Mouse (Mus musculus) CH12.LX (cell line): ENCODE data around the gene Smg5. TPM values are rescaled to one million over a fixed set of nuclear protein-coding genes. Genes with fewer than 3 reads are reported as not detected.

Experiments used
- DNase-seq: peaks from one replicate; pipeline ENCODE4 v3.0.0-alpha.2; 2013; ENCODE audit errors: extremely low read depth
- H3K27ac ChIP-seq: 2 replicates; pipeline ENCODE4 v1.5.1; 2012; ENCODE audit warnings: low read depth, mild to moderate bottlenecking, control low read depth, moderate library complexity; ENCODE audit not compliant: insufficient read depth
- H3K27me3 ChIP-seq: replicated peaks from 2 replicates; pipeline ENCODE3; 2012; ENCODE audit warnings: inconsistent platforms
- H3K36me3 ChIP-seq, 2 experiments: replicated peaks in 1 of 2; 2 replicates each; pipeline versions ENCODE3 to v1.6.1; 2012; ENCODE audit warnings: inconsistent platforms in 1 of 2, low read length in 1 of 2, mild to moderate bottlenecking in 1 of 2, mixed read lengths in 1 of 2, moderate library complexity in 1 of 2; ENCODE audit not compliant: control insufficient read depth in 1 of 2, insufficient read depth in 1 of 2
- H3K4me1 ChIP-seq, 2 experiments: 2 replicates each; pipeline ENCODE4 v1.6.1; 2012; ENCODE audit warnings: inconsistent platforms in 1 of 2, moderate library complexity in 1 of 2; ENCODE audit not compliant: insufficient read depth in 2 of 2, control insufficient read depth in 1 of 2
- H3K4me2 ChIP-seq: 2 replicates; pipeline ENCODE4 v1.6.1; 2012; ENCODE audit warnings: low read depth, mild to moderate bottlenecking, control low read depth; ENCODE audit not compliant: poor library complexity, insufficient read depth, severe bottlenecking
- H3K4me3 ChIP-seq, 3 experiments: fragments of 150-350 bp in 1 of 3; sonication (generic) in 1 of 3; replicated peaks in 1 of 3; 2 replicates each; pipeline versions ENCODE3 to v1.5.1; 2011 to 2012; ENCODE audit warnings: low read depth in 2 of 3, low read length in 2 of 3, mild to moderate bottlenecking in 2 of 3, moderate library complexity in 2 of 3, control low read depth in 1 of 3, improper control_type of control experiment in 1 of 3, inconsistent platforms in 1 of 3, mixed read lengths in 1 of 3; ENCODE audit not compliant: poor library complexity in 1 of 3
- H3K79me2 ChIP-seq: replicated peaks from 2 replicates; pipeline ENCODE4 v1.6.1; 2012; ENCODE audit warnings: mild to moderate bottlenecking, moderate library complexity; ENCODE audit not compliant: control insufficient read depth, poor library complexity, insufficient read depth, severe bottlenecking; ENCODE audit errors: extremely low read depth
- H3K9ac ChIP-seq: 2 replicates; pipeline ENCODE4 v1.6.1; 2012; ENCODE audit warnings: low read depth, mild to moderate bottlenecking, control low read depth, moderate library complexity; ENCODE audit not compliant: insufficient read depth
- H3K9me3 ChIP-seq: replicated peaks from 2 replicates; pipeline ENCODE3; 2012; ENCODE audit warnings: low read length, inconsistent platforms, mixed read lengths
- BHLHE40 ChIP-seq: IDR thresholded peaks from 2 replicates; pipeline ENCODE4 v1.6.1; 2011; ENCODE audit warnings: mild to moderate bottlenecking, low read depth, low read length, improper control_type of control experiment
- CHD1 ChIP-seq: IDR thresholded peaks from 2 replicates; pipeline ENCODE4 v1.6.1; 2012; ENCODE audit warnings: low read depth, low read length, improper control_type of control experiment, inconsistent platforms
- CHD2 ChIP-seq: IDR thresholded peaks from 2 replicates; pipeline ENCODE4 v1.6.1; 2011; ENCODE audit warnings: low read length, improper control_type of control experiment
- CTCF ChIP-seq, 2 experiments: IDR thresholded peaks in 1 of 2; conservative IDR thresholded peaks in 1 of 2; 2 replicates each; pipeline ENCODE4 v1.5.1; 2011 to 2012; ENCODE audit warnings: low read depth in 2 of 2, low read length in 2 of 2, improper control_type of control experiment in 1 of 2, inconsistent platforms in 1 of 2, mild to moderate bottlenecking in 1 of 2, moderate library complexity in 1 of 2
- E2F4 ChIP-seq: IDR thresholded peaks from 2 replicates; pipeline ENCODE4 v1.6.1; 2011; ENCODE audit warnings: low read depth, low read length, improper control_type of control experiment; ENCODE audit not compliant: insufficient replicate concordance
- ELF1 ChIP-seq: IDR thresholded peaks from 2 replicates; pipeline ENCODE4 v1.6.1; 2014; ENCODE audit warnings: low read depth, mild to moderate bottlenecking, inconsistent platforms, low read length, improper control_type of control experiment
- EP300 ChIP-seq: IDR thresholded peaks from 2 replicates; pipeline ENCODE4 v1.6.1; 2011; ENCODE audit warnings: low read length, improper control_type of control experiment
- ETS1 ChIP-seq: conservative IDR thresholded peaks from 2 replicates; pipeline ENCODE4 v1.6.1; 2012; ENCODE audit warnings: low read depth, mild to moderate bottlenecking, inconsistent platforms, low read length, improper control_type of control experiment, moderate library complexity
- GABPA ChIP-seq: IDR thresholded peaks from 2 replicates; pipeline ENCODE4 v1.6.1; 2012; ENCODE audit warnings: low read depth, low read length, improper control_type of control experiment, inconsistent platforms; ENCODE audit not compliant: insufficient replicate concordance
- HCFC1 ChIP-seq: IDR thresholded peaks from 2 replicates; pipeline ENCODE4 v1.6.1; 2012; ENCODE audit warnings: low read depth, mild to moderate bottlenecking, inconsistent platforms, low read length, improper control_type of control experiment
- IRF4 ChIP-seq: IDR thresholded peaks from 2 replicates; pipeline ENCODE4 v1.6.1; 2014; ENCODE audit warnings: low read depth, mild to moderate bottlenecking, inconsistent platforms, low read length, improper control_type of control experiment
- JUN ChIP-seq: IDR thresholded peaks from 2 replicates; pipeline ENCODE4 v1.6.1; 2011; ENCODE audit warnings: low read depth, mild to moderate bottlenecking, low read length, improper control_type of control experiment, moderate library complexity; ENCODE audit not compliant: insufficient read depth
- JUND ChIP-seq: conservative IDR thresholded peaks from 2 replicates; pipeline ENCODE4 v1.6.1; 2011; ENCODE audit warnings: low read depth, low read length, improper control_type of control experiment
- KAT2A ChIP-seq: IDR thresholded peaks from 2 replicates; pipeline ENCODE4 v1.6.1; 2012; ENCODE audit warnings: low read length, improper control_type of control experiment, inconsistent platforms; ENCODE audit not compliant: insufficient replicate concordance
- MAFK ChIP-seq: IDR thresholded peaks from 2 replicates; pipeline ENCODE4 v1.6.1; 2011; ENCODE audit warnings: low read length, improper control_type of control experiment; ENCODE audit not compliant: insufficient replicate concordance
- MAX ChIP-seq: IDR thresholded peaks from 2 replicates; pipeline ENCODE4 v1.6.1; 2011; ENCODE audit warnings: low read length, improper control_type of control experiment
- MAZ ChIP-seq: IDR thresholded peaks from 2 replicates; pipeline ENCODE4 v1.6.1; 2012; ENCODE audit warnings: low read depth, mild to moderate bottlenecking, inconsistent platforms, low read length, improper control_type of control experiment, moderate library complexity
- MEF2A ChIP-seq: IDR thresholded peaks from 2 replicates; pipeline ENCODE4 v1.6.1; 2014; ENCODE audit warnings: low read depth, mild to moderate bottlenecking, inconsistent platforms, low read length, improper control_type of control experiment, borderline replicate concordance
- MXI1 ChIP-seq: IDR thresholded peaks from 2 replicates; pipeline ENCODE4 v1.6.1; 2011; ENCODE audit warnings: mild to moderate bottlenecking, low read depth, low read length, improper control_type of control experiment
- MYC ChIP-seq: IDR thresholded peaks from 2 replicates; pipeline ENCODE4 v1.6.1; 2011; ENCODE audit warnings: low read depth, mild to moderate bottlenecking, improper control_type of control experiment, low read length
- NELFE ChIP-seq: IDR thresholded peaks from 2 replicates; pipeline ENCODE4 v1.6.1; 2011; ENCODE audit warnings: low read depth, low read length, improper control_type of control experiment
- NRF1 ChIP-seq: IDR thresholded peaks from 2 replicates; pipeline ENCODE4 v1.6.1; 2014; ENCODE audit warnings: low read depth, mild to moderate bottlenecking, inconsistent platforms, low read length, improper control_type of control experiment, moderate library complexity
- PAX5 ChIP-seq: IDR thresholded peaks from 2 replicates; pipeline ENCODE4 v1.6.1; 2012; ENCODE audit warnings: low read length, inconsistent platforms, mixed read lengths
- POLR2A ChIP-seq: IDR thresholded peaks from 2 replicates; pipeline ENCODE4 v1.6.1; 2011; ENCODE audit warnings: low read depth, mild to moderate bottlenecking, improper control_type of control experiment, low read length
- POLR2AphosphoS2 ChIP-seq: IDR thresholded peaks from 2 replicates; pipeline ENCODE4 v1.6.1; 2011; ENCODE audit warnings: low read depth, low read length, improper control_type of control experiment
- RAD21 ChIP-seq: IDR thresholded peaks from 2 replicates; pipeline ENCODE4 v1.6.1; 2011; ENCODE audit warnings: low read depth, mild to moderate bottlenecking, low read length, improper control_type of control experiment, moderate library complexity
- RCOR1 ChIP-seq: conservative IDR thresholded peaks from 2 replicates; pipeline ENCODE4 v1.6.1; 2012; ENCODE audit warnings: low read depth, mild to moderate bottlenecking, inconsistent platforms, low read length, improper control_type of control experiment
- SIN3A ChIP-seq: IDR thresholded peaks from 2 replicates; pipeline ENCODE4 v1.6.1; 2012; ENCODE audit warnings: low read length, improper control_type of control experiment, inconsistent platforms
- SMC3 ChIP-seq: IDR thresholded peaks from 2 replicates; pipeline ENCODE4 v1.6.1; 2011; ENCODE audit warnings: low read depth, low read length, improper control_type of control experiment
- TBP ChIP-seq: conservative IDR thresholded peaks from 2 replicates; pipeline ENCODE4 v1.6.1; 2011; ENCODE audit warnings: low read depth, low read length, improper control_type of control experiment
- TCF12 ChIP-seq: IDR thresholded peaks from 2 replicates; pipeline ENCODE4 v1.6.1; 2014; ENCODE audit warnings: low read depth, mild to moderate bottlenecking, inconsistent platforms, low read length, improper control_type of control experiment
- UBTF ChIP-seq: IDR thresholded peaks from 2 replicates; pipeline ENCODE4 v1.6.1; 2012; ENCODE audit warnings: low read depth, mild to moderate bottlenecking, inconsistent platforms, low read length, improper control_type of control experiment, moderate library complexity
- USF1 ChIP-seq: IDR thresholded peaks from 2 replicates; pipeline ENCODE4 v1.6.1; 2014; ENCODE audit warnings: low read depth, mild to moderate bottlenecking, inconsistent platforms, low read length, improper control_type of control experiment
- USF2 ChIP-seq: conservative IDR thresholded peaks from 2 replicates; pipeline ENCODE4 v1.6.1; 2011; ENCODE audit warnings: low read depth, low read length, improper control_type of control experiment
- ZC3H11A ChIP-seq: IDR thresholded peaks from 2 replicates; pipeline ENCODE4 v1.6.1; 2012; ENCODE audit warnings: low read depth, mild to moderate bottlenecking, inconsistent platforms, low read length, improper control_type of control experiment
- ZKSCAN1 ChIP-seq: IDR thresholded peaks from 2 replicates; pipeline ENCODE4 v1.6.1; 2012; ENCODE audit warnings: low read depth, inconsistent platforms, low read length, improper control_type of control experiment, borderline replicate concordance
- ZMIZ1 ChIP-seq: IDR thresholded peaks from 2 replicates; pipeline ENCODE4 v1.6.1; 2012; ENCODE audit warnings: low read depth, mild to moderate bottlenecking, inconsistent platforms, low read length, improper control_type of control experiment
- ZNF384 ChIP-seq: IDR thresholded peaks from 2 replicates; pipeline ENCODE4 v1.6.1; 2012; ENCODE audit warnings: low read depth, low read length, improper control_type of control experiment, inconsistent platforms
- dilution Hi-C: fragments of 300-500 bp; cut with MboI; formaldehyde crosslinking; loops from 2 replicates; pipeline ENCODE4 v1.14.3; 2020; ENCODE audit warnings: low sequenced_read_pairs; ENCODE audit not compliant: extremely low pct_unique_long_range_greater_than_20kb, extremely low pct_ligation_motif_present
- in situ Hi-C: fragments of 300-500 bp; cut with MboI; formaldehyde crosslinking; loops from 3 replicates; pipeline ENCODE4 v1.14.3; 2019; ENCODE audit warnings: low sequenced_read_pairs, low pct_ligation_motif_present, low pct_unique_long_range_greater_than_20kb, mixed read lengths
- polyA plus RNA-seq: library from polyadenylated mRNA; unstranded; fragments of >175 nt; gene quantifications from 2 replicates; pipeline ENCODE4 v1.2.1, GENCODE M21; 2012; ENCODE audit warnings: low read depth; ENCODE audit not compliant: insufficient read length
- total RNA-seq, 2 experiments: library from RNA; depleted of rRNA; stranded (reverse); fragments of 300-350 nt in 1 of 2; fragments of >200 nt in 1 of 2; gene quantifications; 2 replicates each; pipeline ENCODE4 v1.2.3; 2012 to 2014

Smg5 gene
- total and polyA plus RNA-seq, 3 experiments, result 43.7 to 81.6 (median 58.3) TPM

GRCm38 (mm10) chr3:88409741-88410644, 73.9 kb downstream of the Smg5 start, which contains the start of gene Pmf1:
Gene Pmf1 (minus strand): TSS chr3:88410331.
- in situ Hi-C loops (loop anchor here (5.0 kb wide), 2 partner anchors 52 to 112 kb away; partner anchors contain the start of gene Sema4a), dilution Hi-C loops (no loop called here)
- TF ChIP-seq NRF1 (peak; percentile 43; the same call in 1 of the 2 replicates), E2F4 (peak; percentile 87; the same call in 1 of the 2 replicates), BHLHE40 (peak; percentile 90), USF1 (peak; percentile 95), TBP (peak; percentile 67), IRF4 (no peak; the same call in none of the 2 replicates), JUND (no peak), ZMIZ1 (peak; percentile 84; the same call in 1 of the 2 replicates), TCF12 (peak; percentile 79), MAFK (peak; percentile 60; the same call in 1 of the 2 replicates), UBTF (peak; percentile 54), HCFC1 (peak; percentile 65), POLR2A (peak; percentile 97), CHD2 (peak; percentile 98), SMC3 (no peak), MAX (peak; percentile 98), MYC (peak; percentile 85), PAX5 (no peak), JUN (no peak), ZC3H11A (no peak), POLR2AphosphoS2 (peak; percentile 90), NELFE (peak; percentile 88; the same call in 1 of the 2 replicates), MXI1 (peak; percentile 82), ZNF384 (peak; percentile 83), ETS1 (no peak), ZKSCAN1 (no peak), ELF1 (peak; percentile 50), KAT2A (peak; percentile 55; the same call in 1 of the 2 replicates), GABPA (no peak), MEF2A (peak; percentile 40), MAZ (peak; percentile 84; the same call in 1 of the 2 replicates), CHD1 (no peak), EP300 (no peak), SIN3A (peak; percentile 84), RAD21 (no peak), USF2 (peak; percentile 89), CTCF (conservative IDR thresholded peaks at IDR 0.05 in 1 of 2, IDR thresholded peaks at IDR 0.05 in 1 of 2; ENCODE audit: low read depth in 2 of 2, low read length in 2 of 2) (no peak), RCOR1 (no peak)
- Histone ChIP-seq H3K9me3 (no peaks in the 10 kb centered on the region), H3K4me2 (peak within 1 kb of the TSS; percentile 57), H3K79me2 (peaks cover 18% of the 10 kb centered on the region; the same call in 1 of the 2 replicates), H3K27me3 (no peaks in the 10 kb centered on the region), H3K9ac (peak within 1 kb of the TSS; percentile 77), H3K4me1 (peaks cover 8 to 42% of the 10 kb centered on the region in 2 experiments), H3K27ac (peak within 1 kb of the TSS; percentile 56), H3K36me3 (peaks cover 16 to 58% of the 10 kb centered on the region in 2 experiments), H3K4me3 (peak within 1 kb of the TSS; percentile 60 to 92 (median 77))
- DNase-seq, result peak; percentile 90
